Mouse (Mus musculus) spleen, adult 2 months (tissue): ENCODE measurements around the gene Npepps.

Source experiments
- CTCF ChIP-seq: fragments of 200-500 bp; IDR thresholded peaks from 2 replicates; pipeline ENCODE4 v1.5.1; 2011; ENCODE audit warnings: mild to moderate bottlenecking, inconsistent platforms; ENCODE audit not compliant: insufficient read depth, insufficient read length, insufficient replicate concordance; ENCODE audit errors: extremely low read depth
- POLR2A ChIP-seq: fragments of 200-500 bp; IDR thresholded peaks from 2 replicates; pipeline ENCODE4 v1.6.1; 2011; ENCODE audit warnings: low read depth, low read length, inconsistent platforms

DNA sequence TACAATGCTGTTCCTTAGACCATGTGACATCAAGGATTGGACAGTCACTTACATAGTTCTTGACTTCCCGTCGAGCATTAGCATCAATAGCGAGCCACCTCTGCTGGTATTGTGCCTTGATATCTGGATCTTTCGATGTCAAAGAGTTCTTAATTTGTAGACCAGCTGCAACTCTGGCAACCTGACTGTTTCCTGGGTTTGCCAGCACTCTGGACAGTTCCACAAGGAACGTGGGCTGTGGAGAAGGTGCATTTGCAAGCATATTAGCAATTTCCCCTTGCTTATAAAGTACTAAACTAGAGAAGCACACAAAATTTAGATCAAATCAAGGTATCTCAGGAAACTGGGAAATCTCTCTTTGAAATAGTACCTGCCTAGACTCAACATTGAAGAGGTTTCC is 95.6 kb downstream of the Npepps start:
- no peak for TF ChIP-seq CTCF
- TF ChIP-seq POLR2A = no peak
